Mouse (Mus musculus) lung, postnatal 0 days (tissue): ENCODE results near the gene D630003M21Rik. TPM values are rescaled to one million over a fixed set of nuclear protein-coding genes. Genes with fewer than 3 reads are reported as not detected.

ENCODE experiments used
- ATAC-seq: fragments of 200-750 bp; cut with Nextera tagmentation; 2 replicates; pipeline ENCODE4 v1.8.0; 2017; ENCODE audit warnings: moderate library complexity
- DNase-seq: peaks from one replicate; pipeline ENCODE4 v3.0.0-alpha.2; 2016; ENCODE audit warnings: low spot score
- H3K27ac ChIP-seq: fragments of 300-500 bp; sonication (generic); 2 replicates; pipeline ENCODE4 v1.5.1; 2014; ENCODE audit warnings: antibody characterized with exemption, mild to moderate bottlenecking, low read length, mixed read lengths
- H3K27me3 ChIP-seq: fragments of 300-500 bp; sonication (generic); replicated peaks from 2 replicates; pipeline ENCODE4 v1.6.1; 2014; ENCODE audit warnings: low read length, mixed read lengths; ENCODE audit not compliant: insufficient read depth
- H3K36me3 ChIP-seq: fragments of 300-500 bp; sonication (generic); 2 replicates; pipeline ENCODE4 v1.6.1; 2014; ENCODE audit warnings: low read length, mixed read lengths; ENCODE audit not compliant: insufficient read depth
- H3K4me1 ChIP-seq: fragments of 300-500 bp; sonication (generic); 2 replicates; pipeline ENCODE4 v1.6.1; 2014; ENCODE audit warnings: antibody characterized with exemption, low read depth, low read length, mixed read lengths; ENCODE audit not compliant: insufficient read depth
- H3K4me2 ChIP-seq: fragments of 300-500 bp; sonication (generic); replicated peaks from 2 replicates; pipeline ENCODE4 v1.6.1; 2014; ENCODE audit warnings: low read depth, mild to moderate bottlenecking, low read length, moderate library complexity, mixed read lengths
- H3K4me3 ChIP-seq: fragments of 300-500 bp; sonication (generic); 2 replicates; pipeline ENCODE4 v1.5.1; 2014; ENCODE audit warnings: low read depth, low read length
- H3K9ac ChIP-seq: fragments of 300-500 bp; sonication (generic); replicated peaks from 2 replicates; pipeline ENCODE4 v1.6.1; 2014; ENCODE audit warnings: low read depth, mild to moderate bottlenecking
- H3K9me3 ChIP-seq: fragments of 300-500 bp; sonication (generic); 2 replicates; pipeline ENCODE4 v1.6.1; 2016; ENCODE audit warnings: low read length, mixed read lengths
- CTCF ChIP-seq: IDR thresholded peaks from 2 replicates; pipeline ENCODE4 v1.5.1; 2016; ENCODE audit warnings: antibody characterized with exemption, mild to moderate bottlenecking
- EP300 ChIP-seq: IDR thresholded peaks from 2 replicates; pipeline ENCODE4 v1.6.1; 2016; ENCODE audit warnings: antibody characterized with exemption, mild to moderate bottlenecking, control low read depth
- WGBS: fragments of 180-500 bp; shearing (Covaris S2); extraction: QIAGEN DNeasy Blood & Tissue Kit; methylation state at CpG from one replicate; pipeline ENCODE4 v1.1.7; 2014; 5-methylcytosine and 5-hydroxymethylcytosine counted together
- polyA plus RNA-seq: library from polyadenylated mRNA; unstranded; fragments of >200 nt; fragmentation: Nextera tagmentation; extraction: Ambion mirVana; gene quantifications from 2 replicates; pipeline ENCODE4 v1.2.1, GENCODE M21; 2015

D630003M21Rik gene
- polyA plus RNA-seq, 1 experiment from 2014 or later: 0.85 TPM

DNA sequence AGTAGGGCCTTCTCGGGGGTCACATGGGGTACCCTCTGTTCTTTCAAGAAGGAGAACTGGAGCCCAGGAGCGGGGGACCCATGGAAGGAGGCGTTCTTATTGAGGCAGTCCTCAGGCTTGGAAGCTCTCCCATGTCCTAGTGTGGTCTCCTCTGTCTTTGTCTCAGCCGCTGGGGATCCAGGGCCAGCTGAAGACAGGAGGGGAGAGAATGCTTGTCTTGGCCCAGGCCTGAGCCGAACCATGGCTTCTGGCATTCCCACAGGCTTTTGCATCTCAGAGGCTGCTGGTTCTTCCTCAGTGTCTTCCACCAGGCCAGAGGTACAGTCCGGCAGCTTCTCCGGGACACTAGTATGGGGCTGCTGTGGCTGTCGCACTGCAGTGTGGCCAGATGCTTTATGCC lies 12.5 kb downstream of the D630003M21Rik start:
- H3K27me3 ChIP-seq: no peaks in the 10 kb centered on the region
- no peak for TF ChIP-seq EP300
- TF ChIP-seq CTCF: no peak
- no peaks in the 10 kb centered on the region for H3K36me3 ChIP-seq
- H3K4me3 ChIP-seq: no peak overlapping the region
- no peak overlapping the region for H3K27ac ChIP-seq
- no peak overlapping the region for H3K4me2 ChIP-seq
- no peak overlapping the region for H3K9ac ChIP-seq
- H3K4me1 ChIP-seq: no peaks in the 10 kb centered on the region
- no peak for DNase-seq
- no peaks in the 10 kb centered on the region for H3K9me3 ChIP-seq
- WGBS: 86% methylated on average over 8 of the region's 8 CpGs
- ATAC-seq: no peak

DNA sequence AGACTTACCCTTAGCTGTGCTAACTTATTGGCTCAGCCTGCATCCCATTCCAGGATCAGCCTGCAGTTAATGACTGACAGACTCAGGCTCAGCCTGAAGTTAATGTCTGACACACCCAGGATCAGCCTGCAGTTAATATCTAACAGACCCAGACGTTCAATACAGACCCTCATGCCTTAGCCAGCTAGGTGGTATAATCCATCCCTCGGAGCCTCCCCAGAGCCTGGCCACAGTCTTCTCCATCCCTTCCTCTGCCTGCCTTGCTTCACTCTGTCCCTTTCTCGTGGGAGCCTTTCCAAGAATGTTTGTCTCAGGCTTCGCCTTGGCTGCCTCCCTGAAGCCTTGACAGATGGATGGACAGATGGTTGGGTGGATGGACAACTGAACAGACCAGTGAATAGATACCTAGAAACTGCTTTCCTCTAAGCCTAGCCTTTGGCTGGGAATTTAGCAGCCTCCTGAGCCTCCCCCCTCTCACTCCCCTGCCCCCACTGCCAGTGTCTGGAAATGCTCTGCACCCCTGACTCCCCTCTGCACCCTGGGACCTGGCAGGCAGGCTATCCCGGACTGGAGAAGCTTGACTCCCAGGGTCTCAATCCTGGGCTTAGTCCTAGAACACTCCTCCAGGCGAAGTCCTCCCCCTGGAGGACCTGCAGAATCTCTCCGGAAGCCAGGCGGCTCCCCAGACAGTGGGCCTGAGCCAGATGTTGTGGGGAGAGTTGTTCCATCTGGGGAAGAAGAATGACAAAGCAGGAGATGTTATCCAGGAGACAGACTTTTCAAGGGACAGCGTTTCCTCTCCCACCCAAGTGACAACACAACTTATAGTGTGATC lies 13.5 kb downstream of the D630003M21Rik start:
- H3K36me3 ChIP-seq: no peaks in the 10 kb centered on the region
- no peaks in the 10 kb centered on the region for H3K9me3 ChIP-seq
- no peaks in the 10 kb centered on the region for H3K27me3 ChIP-seq
- H3K4me3 ChIP-seq: no peak overlapping the region
- TF ChIP-seq CTCF (no peak), EP300 (no peak)
- no peak overlapping the region for H3K9ac ChIP-seq
- H3K4me2 ChIP-seq: no peak overlapping the region
- H3K27ac ChIP-seq: no peak overlapping the region
- H3K4me1 ChIP-seq: no peaks in the 10 kb centered on the region
- DNase-seq (peak; percentile 30), ATAC-seq (no peak)
- 39% methylated on average over 9 of the region's 9 CpGs for WGBS

DNA sequence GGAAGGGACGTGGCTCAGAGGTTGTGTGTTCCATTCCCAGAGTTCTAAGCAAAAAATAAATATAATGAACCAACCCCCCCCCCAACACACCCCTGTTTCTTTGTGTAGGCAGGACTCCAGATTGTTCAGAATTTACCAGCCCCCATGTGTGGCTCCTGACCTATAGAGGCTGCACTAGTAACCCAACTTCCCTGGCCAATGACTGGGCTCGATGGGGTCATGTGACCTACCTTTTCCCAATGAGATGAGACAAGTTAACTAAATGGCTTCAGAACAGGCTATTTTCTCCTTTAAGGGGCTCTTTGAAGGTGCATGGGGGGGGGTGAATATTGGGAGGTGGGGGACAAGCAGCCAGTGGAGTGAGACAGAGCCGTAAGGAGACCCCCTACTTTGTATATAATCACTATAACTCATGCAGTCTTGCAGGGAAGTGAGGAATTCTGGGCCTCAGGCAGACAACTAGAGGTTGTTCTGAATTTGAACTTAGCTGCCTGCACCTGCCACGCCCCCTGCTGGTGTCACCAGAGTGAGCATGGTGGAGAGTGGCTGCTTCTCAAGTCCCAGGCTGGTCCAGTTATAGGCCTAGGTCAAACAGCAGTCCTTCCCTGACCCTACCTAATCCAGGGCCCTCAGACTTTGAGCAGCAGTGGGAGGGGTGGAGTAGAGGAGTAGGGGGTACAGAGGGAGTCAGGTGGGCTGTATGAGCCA lies 17.1 kb downstream of the D630003M21Rik start:
- no peaks in the 10 kb centered on the region for H3K36me3 ChIP-seq
- H3K9ac ChIP-seq: no peak overlapping the region
- no peak overlapping the region for H3K4me3 ChIP-seq
- TF ChIP-seq CTCF: peak; percentile 44
- TF ChIP-seq EP300: no peak
- no peak for ATAC-seq
- H3K4me2 ChIP-seq: no peak overlapping the region
- H3K27ac ChIP-seq: no peak overlapping the region
- H3K4me1 ChIP-seq: no peaks in the 10 kb centered on the region
- WGBS: 63% methylated on average over 4 of the region's 4 CpGs
- H3K9me3 ChIP-seq: no peaks in the 10 kb centered on the region
- DNase-seq: no peak
- no peaks in the 10 kb centered on the region for H3K27me3 ChIP-seq

DNA sequence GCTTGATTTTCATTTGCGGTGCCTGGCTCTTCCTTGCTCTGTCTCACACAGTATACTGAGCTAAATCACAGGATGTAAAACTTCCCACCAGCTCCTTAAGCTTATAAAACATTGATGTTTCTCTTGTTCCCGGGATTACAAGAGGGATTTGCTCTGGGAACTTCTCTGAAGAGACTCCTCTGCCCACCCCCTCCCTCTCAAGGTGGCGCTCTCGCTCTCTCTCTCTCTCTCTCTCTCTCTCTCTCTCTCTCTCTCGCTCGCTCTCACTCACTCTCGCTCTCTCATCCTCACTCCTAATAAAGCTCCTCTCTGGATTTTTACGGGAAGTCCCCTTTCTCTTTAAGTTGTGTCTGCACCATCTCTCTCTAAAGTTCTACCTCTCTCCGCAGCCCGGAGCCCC lies 18.1 kb downstream of the D630003M21Rik start:
- Histone ChIP-seq H3K4me2 (no peak overlapping the region), H3K4me3 (no peak overlapping the region), H3K27me3 (no peaks in the 10 kb centered on the region), H3K9me3 (no peaks in the 10 kb centered on the region), H3K9ac (no peak overlapping the region), H3K36me3 (no peaks in the 10 kb centered on the region), H3K4me1 (no peaks in the 10 kb centered on the region), H3K27ac (no peak overlapping the region)
- ATAC-seq (no peak), DNase-seq (no peak)
- peak; percentile 3; the same call in 1 of the 2 replicates for TF ChIP-seq CTCF
- no peak for TF ChIP-seq EP300
- WGBS: 24% methylated on average over 10 of the region's 10 CpGs

DNA sequence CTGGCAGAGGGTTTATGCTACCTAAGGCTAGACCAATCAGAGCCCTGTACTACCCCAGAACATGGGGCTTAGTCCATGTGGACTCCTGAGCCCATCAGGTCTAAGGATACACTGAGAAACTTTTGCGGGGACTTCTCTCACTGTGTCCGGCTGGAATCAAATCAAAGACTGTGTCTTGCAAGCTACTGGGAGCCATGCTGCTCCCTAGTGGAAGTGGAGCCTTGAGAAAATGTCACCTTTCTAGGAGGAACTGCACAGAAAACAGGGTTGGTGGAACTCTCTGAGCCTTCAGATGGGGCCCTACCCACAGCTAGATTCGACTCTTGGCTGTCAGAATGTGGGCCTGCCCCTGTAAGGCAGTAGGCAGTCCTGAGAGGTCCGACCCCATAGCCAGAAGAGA lies 18.5 kb downstream of the D630003M21Rik start:
- WGBS: 55% methylated on average over 4 of the region's 4 CpGs
- TF ChIP-seq EP300 (no peak), CTCF (no peak)
- Histone ChIP-seq H3K27ac (no peak overlapping the region), H3K27me3 (no peaks in the 10 kb centered on the region), H3K4me2 (no peak overlapping the region), H3K36me3 (no peaks in the 10 kb centered on the region), H3K4me1 (no peaks in the 10 kb centered on the region), H3K9ac (no peak overlapping the region), H3K4me3 (no peak overlapping the region), H3K9me3 (no peaks in the 10 kb centered on the region)
- ATAC-seq (no peak), DNase-seq (no peak)

DNA sequence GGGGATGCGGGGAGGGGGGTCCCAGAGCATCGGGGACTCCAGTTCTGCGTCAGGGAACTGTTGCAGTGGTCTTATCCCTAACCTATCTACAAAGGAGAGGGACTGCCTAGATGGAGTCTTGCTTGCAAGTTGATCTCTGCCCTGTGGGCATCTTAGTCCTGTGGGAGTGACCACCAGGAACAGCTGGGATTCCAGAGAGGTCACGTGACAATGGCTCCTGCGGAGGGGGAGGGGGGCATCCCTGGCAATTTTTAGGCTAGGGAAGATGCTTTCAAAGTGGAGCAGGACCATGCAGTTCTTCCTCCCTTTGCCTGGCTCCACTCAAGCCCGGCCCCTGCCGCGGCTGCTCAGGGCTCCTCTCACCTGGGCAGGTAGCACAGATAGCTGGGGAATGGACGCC lies 19.2 kb downstream of the D630003M21Rik start:
- H3K9ac ChIP-seq: no peak overlapping the region
- no peaks in the 10 kb centered on the region for H3K36me3 ChIP-seq
- H3K27ac ChIP-seq: no peak overlapping the region
- TF ChIP-seq EP300: no peak
- no peak overlapping the region for H3K4me2 ChIP-seq
- DNase-seq: no peak
- H3K4me3 ChIP-seq: no peak overlapping the region
- WGBS: 57% methylated on average over 9 of the region's 9 CpGs
- no peak for ATAC-seq
- H3K27me3 ChIP-seq: no peaks in the 10 kb centered on the region
- H3K4me1 ChIP-seq: no peaks in the 10 kb centered on the region
- no peaks in the 10 kb centered on the region for H3K9me3 ChIP-seq
